Mouse (Mus musculus): ENCODE results near the gene Rras.

- TF ChIP-seq CTCF (conservative IDR thresholded peaks at IDR 0.05; ENCODE audit: low read length) (no peak), NANOG (IDR thresholded peaks at IDR 0.05; ENCODE audit: borderline replicate concordance, low read length) (no peak), POU5F1 (IDR thresholded peaks at IDR 0.05; ENCODE audit: borderline replicate concordance, low read length) (no peak)
Measured at GRCm38 (mm10) chr7:44983944-44984832, 33.6 kb upstream of the Rras start.
